Comparison of ENCODE assay signal across 8 mouse cellular contexts in the genomic region with DNA sequence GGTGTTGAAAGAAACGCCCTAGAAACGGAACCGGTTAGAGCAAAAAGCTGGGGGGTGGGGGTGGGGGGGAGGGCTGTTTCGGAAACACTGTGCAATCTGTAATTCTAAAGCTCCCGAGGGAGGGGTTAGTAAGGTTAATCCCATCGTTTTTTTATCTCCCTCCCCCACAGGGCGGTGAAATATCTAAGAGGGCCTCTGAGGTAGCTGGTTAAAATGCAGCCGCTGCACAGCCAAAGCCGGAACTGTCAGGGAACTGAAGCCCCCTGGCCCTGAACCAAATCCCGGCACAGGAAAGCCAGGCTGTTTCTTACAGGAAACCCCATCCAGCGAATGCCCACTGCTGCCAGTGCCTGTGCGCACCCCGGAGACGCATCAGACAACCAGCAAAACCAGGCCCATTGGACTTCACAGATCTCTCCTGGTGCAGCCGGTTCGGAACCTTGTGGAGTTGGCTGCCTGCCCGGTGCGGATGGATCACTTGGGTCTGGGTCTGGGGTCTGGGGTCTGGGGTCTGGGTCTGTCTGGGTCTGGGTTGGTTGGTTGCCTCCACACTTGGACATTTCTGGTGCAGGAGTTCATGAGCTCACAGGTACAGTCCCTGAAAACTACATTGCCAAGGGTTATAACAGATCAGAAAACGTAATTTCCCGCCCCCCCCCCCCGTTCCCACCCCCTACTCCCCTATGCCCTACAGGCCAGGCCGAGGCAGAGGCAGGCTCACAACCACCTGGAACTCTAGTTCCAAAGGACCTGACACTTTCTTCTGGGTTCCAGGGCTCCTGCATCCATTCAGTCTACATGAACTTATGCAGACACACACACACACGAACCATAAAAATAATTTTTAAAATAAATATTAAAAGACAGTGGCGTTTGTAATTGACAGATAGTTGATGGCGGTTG.
DNase-seq lines count a peak whose midpoint lies in the region; ATAC-seq lines count a peak whose summit lies in the region.

No protein-coding gene starts in this region.

- no peak overlapping the region for H3K27ac ChIP-seq in heart, embryonic 15.5 days

- no peaks in the 10 kb centered on the region for H3K27me3 ChIP-seq in heart, embryonic 15.5 days

- no peaks in the 10 kb centered on the region for H3K9me3 ChIP-seq in heart, embryonic 15.5 days (replicated peaks)

- peak overlapping the region; percentile 39 for H3K4me3 ChIP-seq in heart, embryonic 15.5 days

- peak overlapping the region; percentile 11; the same call in 1 of the 2 replicates for H3K9ac ChIP-seq in heart, embryonic 15.5 days

- no peaks in the 10 kb centered on the region for H3K36me3 ChIP-seq in heart, embryonic 15.5 days

- no peak for ATAC-seq in heart, embryonic 15.5 days (replicated peaks; ENCODE audit: insufficient number of reproducible peaks, insufficient read depth, low FRiP score, low read depth)

- peak overlapping the region; percentile 70 for H3K4me2 ChIP-seq in heart, embryonic 15.5 days

- peaks cover 25% of the 10 kb centered on the region for H3K4me1 ChIP-seq in heart, embryonic 15.5 days (replicated peaks)

- 18% methylated on average over 25 of the region's 25 CpGs for WGBS in heart, embryonic 15.5 days

- DNase-seq in kidney, adult 9 months: peak; percentile 1
- DNase-seq in kidney, adult 11 months: no peak
- DNase-seq in embryo, embryonic 11 days: peak; percentile 63
- DNase-seq in kidney, postnatal 4 days: peak; percentile 59 to 65
- DNase-seq in mesoderm, embryonic 11.5 days (ENCODE audit: low read depth, low spot score): peak; percentile 45
- no peak for DNase-seq in spleen, postnatal 4 days (ENCODE audit: low spot score in 2 of 2)
- DNase-seq in urinary bladder, postnatal 14 days (ENCODE audit: low spot score): no peak

Comparison
In these comparisons a context has a peak if more than half of its experiments do, and no peak if none do; other contexts are left out.
1. DNase-seq: peak in kidney, adult 9 months (single experiment), embryo, embryonic 11 days (single experiment), kidney, postnatal 4 days (2 of 2) and mesoderm, embryonic 11.5 days (single experiment); none in kidney, adult 11 months (single experiment), spleen, postnatal 4 days (0 of 2) and urinary bladder, postnatal 14 days (single experiment).